Mouse (Mus musculus) adrenal gland, postnatal 4 days (tissue): Measurements from ENCODE around the gene Gm8094. TPM values are rescaled to one million over a fixed set of nuclear protein-coding genes. Genes with fewer than 3 reads are reported as not detected.
"Not testable (repeated sequence)": the region's sequence is repeated elsewhere in the genome, so short reads cannot be mapped to it uniquely, and the experiment has no call there.

Experiments used
- DNase-seq, 2 experiments: peaks; one replicate each; pipeline ENCODE4 v3.0.0; 2021 to 2022; ENCODE audit warnings: low spot score in 2 of 2, mixed read lengths in 2 of 2
- long read RNA-seq, 2 experiments: library from polyadenylated mRNA; stranded (forward); transcript quantifications; one replicate each; pipeline ENCODE4 v2.0.0; 2021
- total RNA-seq, 2 experiments: library from RNA; stranded (reverse); gene quantifications; 2 replicates each; pipeline ENCODE4 v1.2.3; 2021

Gene Gm8094
- not detected for total RNA-seq
- long read RNA-seq, experiment 1 = 0 reads
- long read RNA-seq, experiment 2 = 0 reads

DNA sequence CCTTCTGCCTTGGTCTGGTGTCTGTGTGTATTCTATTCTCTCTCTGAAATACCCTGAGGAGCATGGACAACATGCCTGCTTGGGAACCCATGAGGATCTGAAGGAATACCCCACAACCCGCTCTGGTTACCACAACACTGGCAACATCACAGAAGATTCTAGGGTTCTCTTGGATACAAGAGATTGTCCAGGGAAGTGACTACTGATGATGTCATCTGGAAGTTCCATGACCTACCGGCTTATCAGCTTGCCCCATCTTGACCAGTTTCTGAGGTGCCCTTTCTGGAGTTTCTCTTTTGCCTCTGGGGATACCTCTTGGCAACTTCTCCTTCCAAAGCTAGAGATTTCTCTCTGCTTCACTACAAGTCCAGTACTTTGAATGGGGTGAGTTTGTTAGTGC, at the start of gene Gm8094:
TSS of gene Gm8094 (minus strand) at position 101 of the 400 bp plus-strand sequence.
- not testable (repeated sequence) for DNase-seq

GRCm38 (mm10) chr14:43119673-43120072, 43.2 kb upstream of the Gm8094 start:
- DNase-seq = not testable (repeated sequence)

GRCm38 (mm10) chr14:43100301-43100700, 23.9 kb upstream of the Gm8094 start, which contains the start of gene Gm8104:
Gene Gm8104 (plus strand): TSS chr14:43100601.
- not testable (repeated sequence) for DNase-seq

- DNase-seq = not testable (repeated sequence)
Observed at GRCm38 (mm10) chr14:43089103-43089919, 12.9 kb upstream of the Gm8094 start.

GRCm38 (mm10) chr14:43084936-43085730, 8.7 kb upstream of the Gm8094 start:
- DNase-seq = not testable (repeated sequence)

GRCm38 (mm10) chr14:43060179-43060578, 16.3 kb downstream of the Gm8094 start:
- not testable (repeated sequence) for DNase-seq

GRCm38 (mm10) chr14:43058063-43058462, 18.4 kb downstream of the Gm8094 start:
- not testable (repeated sequence) for DNase-seq

Other genes with a start within 250 kb of the Gm8094 start
- gene Gm21977, start 223.2 kb downstream of the Gm8094 start, total RNA-seq = not detected
- not detected for gene Gm8082, start 83.0 kb downstream of the Gm8094 start, total RNA-seq
- gene Gm10376, start 61.0 kb downstream of the Gm8094 start, total RNA-seq = not detected
- under 1 TPM in 1 of 2 experiments, not detected in 1; 0.17 TPM for gene Gm8104, start 24.0 kb upstream of the Gm8094 start, total RNA-seq
- gene Gm7233, start 103.2 kb upstream of the Gm8094 start, total RNA-seq = not detected
- not detected for gene Gm8122, start 158.7 kb upstream of the Gm8094 start, total RNA-seq
- gene Gm8126, start 182.0 kb upstream of the Gm8094 start, total RNA-seq = under 1 TPM in 1 of 2 experiments, not detected in 1; 0.20 TPM
- gene Gm9732, start 198.4 kb upstream of the Gm8094 start, total RNA-seq = not detected
- gene Gm8127, start 217.2 kb upstream of the Gm8094 start, total RNA-seq = not detected